Mouse (Mus musculus) liver, embryonic 14.5 days (tissue): ENCODE data around the gene Bpifb5. TPM values are rescaled to one million over a fixed set of nuclear protein-coding genes. Genes with fewer than 3 reads are reported as not detected.
"Not testable (repeated sequence)": the region's sequence is repeated elsewhere in the genome, so short reads cannot be mapped to it uniquely, and the experiment has no call there.

Experiments used
- ATAC-seq: fragments of 200-750 bp; cut with Nextera tagmentation; 2 replicates; pipeline ENCODE4 v1.8.0; 2017; ENCODE audit warnings: moderate number of reproducible peaks, mild to moderate bottlenecking, moderate library complexity; ENCODE audit not compliant: insufficient read depth
- DNase-seq, 3 experiments: peaks; one replicate each; pipeline ENCODE4 v3.0.0-alpha.2; 2012 to 2013; ENCODE audit warnings: low read depth in 3 of 3, low spot score in 3 of 3
- H3K27ac ChIP-seq: fragments of 300-500 bp; sonication (generic); 2 replicates; pipeline ENCODE4 v1.5.1; 2014; ENCODE audit warnings: moderate library complexity, mild to moderate bottlenecking, control low read depth, inconsistent platforms
- H3K27me3 ChIP-seq: fragments of 300-500 bp; sonication (generic); 2 replicates; pipeline ENCODE4 v1.6.1; 2014; ENCODE audit warnings: mild to moderate bottlenecking, low read length, moderate library complexity; ENCODE audit not compliant: control insufficient read depth, insufficient read depth
- H3K36me3 ChIP-seq: fragments of 300-500 bp; sonication (generic); replicated peaks from 2 replicates; pipeline ENCODE4 v1.6.1; 2014; ENCODE audit warnings: low read depth; ENCODE audit not compliant: control insufficient read depth, insufficient read depth
- H3K4me1 ChIP-seq, 2 experiments: fragments of 200-500 bp in 1 of 2; fragments of 300-500 bp in 1 of 2; sonication (generic) in 1 of 2; replicated peaks; 2 replicates each; pipeline ENCODE4 v1.6.1; 2012 to 2014; ENCODE audit warnings: antibody characterized with exemption in 1 of 2, inconsistent platforms in 1 of 2, low read length in 1 of 2; ENCODE audit not compliant: control insufficient read depth in 2 of 2, insufficient read depth in 2 of 2
- H3K4me2 ChIP-seq: fragments of 300-500 bp; sonication (generic); 2 replicates; pipeline ENCODE4 v1.6.1; 2014; ENCODE audit warnings: low read depth, mild to moderate bottlenecking, control low read depth, moderate library complexity
- H3K4me3 ChIP-seq, 2 experiments: fragments of 200-500 bp in 1 of 2; fragments of 300-500 bp in 1 of 2; sonication (generic) in 1 of 2; 2 replicates each; pipeline ENCODE4 v1.5.1; 2012 to 2014; ENCODE audit warnings: low read depth in 2 of 2, low read length in 2 of 2, mild to moderate bottlenecking in 2 of 2, control low read depth in 1 of 2, inconsistent platforms in 1 of 2, moderate library complexity in 1 of 2; ENCODE audit not compliant: insufficient read depth in 1 of 2
- H3K9ac ChIP-seq: fragments of 300-500 bp; sonication (generic); replicated peaks from 2 replicates; pipeline ENCODE4 v1.6.1; 2014; ENCODE audit warnings: mild to moderate bottlenecking, control low read depth, moderate library complexity
- H3K9me3 ChIP-seq: fragments of 300-500 bp; sonication (generic); 2 replicates; pipeline ENCODE4 v1.6.1; 2016; ENCODE audit warnings: low read length, mixed read lengths; ENCODE audit not compliant: control insufficient read depth
- CTCF ChIP-seq: IDR thresholded peaks from 2 replicates; pipeline ENCODE4 v1.5.1; 2016; ENCODE audit warnings: antibody characterized with exemption, low read depth, control low read depth
- EP300 ChIP-seq: IDR thresholded peaks from 2 replicates; pipeline ENCODE4 v1.6.1; 2016; ENCODE audit warnings: antibody characterized with exemption, low read depth
- WGBS: fragments of 180-500 bp; shearing (Covaris S2); extraction: QIAGEN DNeasy Blood & Tissue Kit; methylation state at CpG from one replicate; pipeline ENCODE4 v1.1.7; 2014; ENCODE audit not compliant: insufficient replicate concordance; 5-methylcytosine and 5-hydroxymethylcytosine counted together
- polyA plus RNA-seq, 2 experiments: library from polyadenylated mRNA; depleted of rRNA in 1 of 2; stranded (reverse) in 1 of 2; unstranded in 1 of 2; fragments of >200 nt; fragmentation: Nextera tagmentation in 1 of 2; extraction: Ambion mirVana in 1 of 2; gene quantifications; 2 replicates each; pipeline versions ENCODE4 v1.2.1 to v1.2.3; 2012 to 2014

Bpifb5 gene
- polyA plus RNA-seq (2012; rRNA removed) (not detected in 2 replicates), polyA plus RNA-seq (2014; fragmentation: Nextera tagmentation; extraction: Ambion mirVana) (not detected in 2 replicates)

GRCm38 (mm10) chr2:154223265-154223916 lies at the start of gene Bpifb5:
Gene Bpifb5 (plus strand): TSS chr2:154223742.
- no peaks in the 10 kb centered on the region for H3K9me3 ChIP-seq
- H3K4me1 ChIP-seq, result no peaks in the 10 kb centered on the region
- DNase-seq, result no peak
- ATAC-seq, result no peak
- no peak within 1 kb of the TSS for H3K9ac ChIP-seq
- no peak within 1 kb of the TSS for H3K4me2 ChIP-seq
- 23% methylated on average over 14 of the region's 14 CpGs for whole genome bisulfite sequencing
- no peak within 1 kb of the TSS for H3K27ac ChIP-seq
- no peak within 1 kb of the TSS for H3K4me3 ChIP-seq
- TF ChIP-seq EP300 (no peak), CTCF (no peak)
- no peaks in the 10 kb centered on the region for H3K36me3 ChIP-seq
- no peaks in the 10 kb centered on the region for H3K27me3 ChIP-seq

DNA sequence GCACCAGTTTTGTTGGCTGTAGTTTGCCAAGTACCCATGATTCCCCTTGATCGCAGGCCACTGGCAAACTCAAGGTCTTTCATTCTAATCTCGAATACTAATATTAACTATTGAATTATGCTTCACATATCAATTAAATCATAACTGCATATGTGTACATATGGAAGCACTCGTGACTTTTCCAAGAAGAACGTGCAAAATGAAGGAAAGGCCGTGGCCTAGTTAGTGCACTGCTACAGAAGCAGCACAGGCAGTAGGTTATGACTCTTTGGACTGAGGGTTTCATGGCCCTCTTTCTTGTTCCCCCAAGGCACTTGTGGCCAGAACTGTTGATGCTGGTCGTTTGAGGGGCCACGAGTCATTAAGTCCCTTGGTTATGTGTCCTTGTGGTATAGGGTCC lies 41.6 kb upstream of the Bpifb5 start:
- not testable (repeated sequence) for H3K9me3 ChIP-seq, H3K4me3 ChIP-seq, H3K36me3 ChIP-seq, H3K9ac ChIP-seq, H3K27ac ChIP-seq, DNase-seq, H3K4me2 ChIP-seq, ATAC-seq, H3K27me3 ChIP-seq, H3K4me1 ChIP-seq
- WGBS, result 54% methylated on average over 7 of the region's 7 CpGs

GRCm38 (mm10) chr2:154183061-154183460 lies 40.5 kb upstream of the Bpifb5 start:
- not testable (repeated sequence) for H3K36me3 ChIP-seq, DNase-seq, ATAC-seq, H3K27ac ChIP-seq, H3K4me1 ChIP-seq, H3K27me3 ChIP-seq, H3K4me3 ChIP-seq, H3K9me3 ChIP-seq, H3K4me2 ChIP-seq, H3K9ac ChIP-seq
- WGBS, result 48% methylated on average over 4 of the region's 4 CpGs

- Histone ChIP-seq H3K36me3 (no peaks in the 10 kb centered on the region), H3K4me1 (no peaks in the 10 kb centered on the region), H3K27me3 (no peaks in the 10 kb centered on the region), H3K9ac (no peak overlapping the region), H3K4me2 (no peak overlapping the region), H3K27ac (no peak overlapping the region), H3K9me3 (no peaks in the 10 kb centered on the region), H3K4me3 (no peak overlapping the region)
- 77% methylated on average over 6 of the region's 6 CpGs for WGBS
- DNase-seq (no peak), ATAC-seq (no peak)
- TF ChIP-seq CTCF, result no peak
- no peak for TF ChIP-seq EP300
Observed at GRCm38 (mm10) chr2:154185319-154185718, 38.2 kb upstream of the Bpifb5 start.

DNA sequence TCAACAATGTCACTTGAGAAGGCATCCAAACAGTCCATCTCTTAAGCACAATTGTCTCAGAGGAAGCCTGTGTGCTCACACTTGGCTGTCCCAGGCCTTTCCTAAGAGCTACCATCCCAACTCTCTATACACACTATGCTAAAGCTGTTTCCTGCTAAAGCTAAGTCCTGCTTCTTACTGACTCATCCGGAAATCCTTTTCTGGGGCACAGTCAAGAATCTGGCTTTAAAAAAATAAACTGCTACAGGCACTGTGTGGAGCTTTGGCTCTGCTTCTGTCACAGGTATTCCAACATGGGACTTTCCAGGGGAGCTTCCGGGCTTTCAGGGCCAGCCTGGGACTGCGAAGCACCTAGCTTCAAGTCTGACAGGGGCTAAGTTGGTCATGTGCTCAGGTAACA lies 37.8 kb upstream of the Bpifb5 start:
- Histone ChIP-seq H3K9ac (no peak overlapping the region), H3K27me3 (no peaks in the 10 kb centered on the region), H3K4me1 (no peaks in the 10 kb centered on the region), H3K4me3 (no peak overlapping the region), H3K4me2 (no peak overlapping the region), H3K36me3 (no peaks in the 10 kb centered on the region), H3K27ac (no peak overlapping the region), H3K9me3 (no peaks in the 10 kb centered on the region)
- TF ChIP-seq EP300, result no peak
- TF ChIP-seq CTCF, result no peak
- 56% methylated on average over 3 of the region's 3 CpGs for WGBS
- no peak for DNase-seq
- ATAC-seq, result no peak
